ENCODE assay signal across 9 mouse cellular contexts in the genomic region with DNA sequence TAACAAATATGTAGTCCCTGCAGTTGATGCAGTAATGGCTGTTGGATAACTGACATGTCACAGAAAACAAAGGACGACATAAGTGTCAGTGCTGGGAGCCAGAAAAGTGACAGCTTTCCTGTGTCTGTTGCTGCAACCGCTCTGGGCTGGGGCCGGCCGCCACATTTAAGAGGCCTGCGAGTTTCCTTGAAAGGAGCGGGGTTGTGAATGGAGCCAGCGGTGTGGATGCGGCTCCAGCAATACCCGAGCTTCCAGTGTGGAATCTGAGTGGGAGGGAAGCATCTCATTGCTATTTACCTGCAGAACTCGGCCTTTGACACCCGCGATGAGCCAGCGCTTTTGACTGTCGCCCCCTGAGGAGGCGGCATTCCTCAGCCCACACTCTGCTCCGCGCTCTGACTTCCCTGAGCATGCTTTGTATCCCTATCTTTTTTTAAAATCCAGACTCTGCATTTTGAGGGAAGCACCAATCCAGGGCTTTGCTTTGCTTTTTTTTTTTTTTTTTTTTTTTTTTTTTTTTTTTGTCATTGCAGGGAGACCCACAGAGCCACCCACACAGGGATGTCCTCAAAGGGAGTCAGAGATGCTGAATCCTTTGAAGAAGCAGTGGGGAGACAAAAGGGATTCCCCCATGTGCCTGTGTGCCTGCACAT. TPM values are rescaled to one million over a fixed set of nuclear protein-coding genes. Genes with fewer than 3 reads are reported as not detected.
DNase-seq lines count a peak whose midpoint lies in the region; ATAC-seq and TF ChIP-seq lines count a peak whose summit lies in the region.
"Had no signal": no experiment of that assay in that cellular context is flagged by ENCODE, and none has a peak within 500 bp of the region (broad histone marks: within the 10 kb centered on the region; RNA-seq: fewer than 3 reads in every experiment).

No protein-coding gene starts in this region.

- TF ChIP-seq CTCF in midbrain, postnatal 0 days (IDR thresholded peaks at IDR 0.05) = no peak

- H3K27ac ChIP-seq in heart, embryonic 14.5 days (replicated peaks in 1 of 2; ENCODE audit: control insufficient read depth in 1 of 2, insufficient read depth in 1 of 2, low read depth in 2 of 2, low read length in 2 of 2) = no peak overlapping the region
- no peak overlapping the region for H3K27ac ChIP-seq in lung, embryonic 16.5 days (ENCODE audit: low read length)
- H3K27ac ChIP-seq in forebrain, embryonic 15.5 days (replicated peaks) = no peak overlapping the region
- no peak overlapping the region for H3K27ac ChIP-seq in midbrain, postnatal 0 days (ENCODE audit: low read depth, low read length)

- peak overlapping the region; percentile 50; the same call in 1 of the 2 replicates for H3K9ac ChIP-seq in heart, embryonic 14.5 days (ENCODE audit: low read length)
- H3K9ac ChIP-seq in lung, embryonic 16.5 days (ENCODE audit: low read length) = no peak overlapping the region
- H3K9ac ChIP-seq in forebrain, embryonic 15.5 days (replicated peaks) = no peak overlapping the region; the same call in 1 of the 2 replicates
- H3K9ac ChIP-seq in midbrain, postnatal 0 days (replicated peaks; ENCODE audit: low read length, poor library complexity, severe bottlenecking) = no peak overlapping the region

- WGBS in heart, embryonic 14.5 days = 10% methylated on average over 17 of the region's 17 CpGs
- WGBS in lung, embryonic 16.5 days = 18% methylated on average over 17 of the region's 17 CpGs
- 7% methylated on average over 17 of the region's 17 CpGs for WGBS in forebrain, embryonic 15.5 days
- 10% methylated on average over 17 of the region's 17 CpGs for WGBS in midbrain, postnatal 0 days

- no peaks in the 10 kb centered on the region for H3K36me3 ChIP-seq in heart, embryonic 14.5 days (ENCODE audit: control insufficient read depth, insufficient read depth, low read length)
- H3K36me3 ChIP-seq in lung, embryonic 16.5 days (ENCODE audit: control insufficient read depth, insufficient read depth, low read length) = no peaks in the 10 kb centered on the region
- H3K36me3 ChIP-seq in forebrain, embryonic 15.5 days = no peaks in the 10 kb centered on the region
- H3K36me3 ChIP-seq in midbrain, postnatal 0 days (ENCODE audit: insufficient read depth, low read length) = no peaks in the 10 kb centered on the region

- H3K27me3 ChIP-seq in heart, embryonic 14.5 days (ENCODE audit: control insufficient read depth, insufficient read depth, low read length) = no peaks in the 10 kb centered on the region; the same call in 1 of the 2 replicates
- peaks cover 3% of the 10 kb centered on the region; the same call in 1 of the 2 replicates for H3K27me3 ChIP-seq in lung, embryonic 16.5 days (ENCODE audit: control insufficient read depth, insufficient read depth, low read depth, low read length)
- H3K27me3 ChIP-seq in forebrain, embryonic 15.5 days = peaks cover 25% of the 10 kb centered on the region
- no peaks in the 10 kb centered on the region for H3K27me3 ChIP-seq in midbrain, postnatal 0 days (ENCODE audit: insufficient read depth, low read length)

- ATAC-seq in heart, embryonic 14.5 days (ENCODE audit: insufficient number of reproducible peaks, insufficient read depth, low FRiP score, low read depth) = no peak
- ATAC-seq in lung, embryonic 16.5 days (ENCODE audit: low read depth) = no peak
- 0 out of 2 replicates have a peak, but pooled peaks have one; percentile 33 for ATAC-seq in forebrain, embryonic 15.5 days (replicated peaks)
- no peak for ATAC-seq in midbrain, postnatal 0 days (ENCODE audit: low FRiP score)

- DNase-seq in heart, adult 9 months (ENCODE audit: low spot score in 2 of 2) = no peak
- DNase-seq in lung, adult 18-20 months = no peak
- no peak for DNase-seq in midbrain, postnatal 0 days (ENCODE audit: low spot score)
- DNase-seq in adrenal gland, postnatal 25 days = no peak
- DNase-seq in layer of hippocampus, postnatal 36 days = no peak
- DNase-seq: thymus, postnatal 36 days had no signal

- H3K4me3 ChIP-seq in heart, embryonic 14.5 days (ENCODE audit: control insufficient read depth in 1 of 2, insufficient read depth in 1 of 2, low read depth in 1 of 2, low read length in 2 of 2) = peak overlapping the region; percentile 15 to 16; a peak in 3 of 4 replicates
- no peak overlapping the region for H3K4me3 ChIP-seq in lung, embryonic 16.5 days (ENCODE audit: low read length)
- peak overlapping the region; percentile 9 for H3K4me3 ChIP-seq in forebrain, embryonic 15.5 days
- H3K4me3 ChIP-seq in midbrain, postnatal 0 days (ENCODE audit: low read depth, low read length) = no peak overlapping the region

- no peaks in the 10 kb centered on the region for H3K9me3 ChIP-seq in heart, embryonic 14.5 days (ENCODE audit: control insufficient read depth, low read length)
- no peaks in the 10 kb centered on the region for H3K9me3 ChIP-seq in lung, embryonic 16.5 days (ENCODE audit: control insufficient read depth, low read length)
- H3K9me3 ChIP-seq in forebrain, embryonic 15.5 days = no peaks in the 10 kb centered on the region
- no peaks in the 10 kb centered on the region for H3K9me3 ChIP-seq in midbrain, postnatal 0 days (ENCODE audit: low read length)

- H3K4me1 ChIP-seq in heart, embryonic 14.5 days (ENCODE audit: control insufficient read depth in 2 of 2, insufficient read depth in 2 of 2, low read length in 2 of 2) = peaks cover 2 to 8% of the 10 kb centered on the region in 2 experiments; a peak in 2 of 4 replicates
- no peaks in the 10 kb centered on the region for H3K4me1 ChIP-seq in lung, embryonic 16.5 days (replicated peaks; ENCODE audit: control insufficient read depth, insufficient read depth, low read length)
- H3K4me1 ChIP-seq in forebrain, embryonic 15.5 days = peaks cover 11% of the 10 kb centered on the region
- no peaks in the 10 kb centered on the region for H3K4me1 ChIP-seq in midbrain, postnatal 0 days (ENCODE audit: insufficient read depth, low read length)

- peak overlapping the region; percentile 55 for H3K4me2 ChIP-seq in heart, embryonic 14.5 days (ENCODE audit: low read length)
- peak overlapping the region; percentile 25; the same call in 1 of the 2 replicates for H3K4me2 ChIP-seq in lung, embryonic 16.5 days (ENCODE audit: low read depth, low read length)
- peak overlapping the region; percentile 36 for H3K4me2 ChIP-seq in forebrain, embryonic 15.5 days (replicated peaks)
- peak overlapping the region; percentile 39; the same call in 1 of the 2 replicates for H3K4me2 ChIP-seq in midbrain, postnatal 0 days (ENCODE audit: low read depth, low read length, poor library complexity, severe bottlenecking)

RNA-seq across cellular contexts. Expression of a gene that starts 35.2 kb away (rescaled TPM):
- 31.0 and 33.4 TPM in 2 replicates for polyA plus RNA-seq in heart, embryonic 14.5 days (2014; fragmentation: Nextera tagmentation; extraction: Ambion mirVana)
- polyA plus RNA-seq in lung, embryonic 16.5 days (2015; fragmentation: Nextera tagmentation; extraction: Ambion mirVana) = 36.8 and 39.5 TPM in 2 replicates
- 40.5 and 43.9 TPM in 2 replicates for polyA plus RNA-seq in forebrain, embryonic 15.5 days (2015; fragmentation: Nextera tagmentation; extraction: Ambion mirVana)
- total RNA-seq in midbrain, postnatal 0 days (2014; rRNA removed) = 15.5 and 17.3 TPM in 2 replicates
- polyA plus RNA-seq in midbrain, postnatal 0 days (2015; fragmentation: Nextera tagmentation; extraction: Ambion mirVana) = 34.4 and 36.1 TPM in 2 replicates
- 16.0 and 17.1 TPM in 2 replicates for total RNA-seq in adrenal gland, postnatal 25 days (2021)
- total RNA-seq in layer of hippocampus, postnatal 36 days (2021) = 10 to 100 TPM; 21.8 to 22.5 TPM

Comparison
In these comparisons a context has a peak if more than half of its experiments do, and no peak if none do; other contexts are left out.
1. H3K4me3 ChIP-seq: peak in heart, embryonic 14.5 days (2 of 2) and forebrain, embryonic 15.5 days (single experiment); none in lung, embryonic 16.5 days (single experiment) and midbrain, postnatal 0 days (single experiment).
2. Peak in every context shown above with its lines, with median percentiles within 50 percentile points of each other: H3K4me2 ChIP-seq.